Mouse (Mus musculus): ENCODE data around the gene Psme4. TPM values are rescaled to one million over a fixed set of nuclear protein-coding genes. Genes with fewer than 3 reads are reported as not detected.

The Psme4 gene
- polyA plus RNA-seq, 1 experiment, result 4.9 TPM

DNA sequence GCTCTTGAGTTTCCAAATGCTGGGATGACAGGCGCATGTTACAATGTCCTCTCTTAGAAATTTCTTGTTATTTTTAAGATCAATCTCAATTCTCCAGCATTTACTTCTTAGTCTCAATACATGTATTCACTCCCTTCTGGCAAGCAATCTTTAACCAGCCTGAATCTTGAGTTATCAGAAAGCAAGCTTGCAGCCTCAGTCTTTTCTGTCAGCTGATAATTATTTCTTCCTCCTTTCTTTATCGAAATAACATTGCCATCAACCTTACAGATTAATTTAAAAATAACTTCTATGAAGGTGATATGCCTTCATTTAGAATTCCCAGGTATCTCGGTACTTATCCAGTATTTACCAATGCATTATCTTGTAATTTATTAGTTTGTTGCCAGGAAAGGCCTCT, 709 bp upstream of the Psme4 start:
- no peaks in the 10 kb centered on the region; the same call in 1 of the 2 replicates for H3K4me1 ChIP-seq (ENCODE audit: control insufficient read depth, insufficient read depth, insufficient read length, low read length)
- TF ChIP-seq POLR2A (IDR thresholded peaks at IDR 0.05; ENCODE audit: low read depth, low read length), result no peak
- no peak for TF ChIP-seq CTCF (IDR thresholded peaks at IDR 0.05; ENCODE audit: extremely low read depth, insufficient read length, insufficient replicate concordance, low read depth, low read length)
- 61% methylated on average over 3 of the region's 3 CpGs for WGBS
- H3K36me3 ChIP-seq (ENCODE audit: control insufficient read depth, insufficient read depth, low read length), result no peaks in the 10 kb centered on the region
- no peaks in the 10 kb centered on the region for H3K27me3 ChIP-seq (ENCODE audit: control insufficient read depth, insufficient read depth, low read length)
- H3K4me3 ChIP-seq (ENCODE audit: low read depth, low read length), result no peak overlapping the region
- H3K27ac ChIP-seq (ENCODE audit: insufficient read depth, low read depth, low read length), result no peak overlapping the region

- Histone ChIP-seq H3K4me1 (ENCODE audit: control insufficient read depth, insufficient read depth, insufficient read length, low read length) (no peaks in the 10 kb centered on the region; the same call in 1 of the 2 replicates), H3K27me3 (ENCODE audit: control insufficient read depth, insufficient read depth, low read length) (no peaks in the 10 kb centered on the region), H3K4me3 (ENCODE audit: low read depth, low read length) (peak overlapping the region; percentile 84), H3K27ac (ENCODE audit: insufficient read depth, low read depth, low read length) (peak overlapping the region; percentile 25), H3K36me3 (ENCODE audit: control insufficient read depth, insufficient read depth, low read length) (no peaks in the 10 kb centered on the region)
- 0 out of 2 replicates have a peak, but pooled peaks have one; percentile 25 for TF ChIP-seq POLR2A (IDR thresholded peaks at IDR 0.05; ENCODE audit: low read depth, low read length)
- TF ChIP-seq CTCF (IDR thresholded peaks at IDR 0.05; ENCODE audit: extremely low read depth, insufficient read length, insufficient replicate concordance, low read depth, low read length), result no peak
- whole genome bisulfite sequencing, result under 1% methylated on average over 62 of the region's 64 CpGs
Observed at GRCm38 (mm10) chr11:30771904-30772581, 517 bp downstream of the Psme4 start.

- Histone ChIP-seq H3K4me3 (ENCODE audit: low read depth, low read length) (peak overlapping the region; percentile 84; the same call in 1 of the 2 replicates), H3K27me3 (ENCODE audit: control insufficient read depth, insufficient read depth, low read length) (no peaks in the 10 kb centered on the region), H3K4me1 (ENCODE audit: control insufficient read depth, insufficient read depth, insufficient read length, low read length) (no peaks in the 10 kb centered on the region; the same call in 1 of the 2 replicates), H3K36me3 (ENCODE audit: control insufficient read depth, insufficient read depth, low read length) (no peaks in the 10 kb centered on the region), H3K27ac (ENCODE audit: insufficient read depth, low read depth, low read length) (no peak overlapping the region)
- 2% methylated on average over 21 of the region's 21 CpGs for WGBS
- TF ChIP-seq POLR2A (IDR thresholded peaks at IDR 0.05; ENCODE audit: low read depth, low read length) (no peak), CTCF (IDR thresholded peaks at IDR 0.05; ENCODE audit: extremely low read depth, insufficient read length, insufficient replicate concordance, low read depth, low read length) (no peak)
Observed at GRCm38 (mm10) chr11:30772777-30773417, 1.4 kb downstream of the Psme4 start.

GRCm38 (mm10) chr11:30774638-30775037, 3.1 kb downstream of the Psme4 start:
- no peak for TF ChIP-seq POLR2A (IDR thresholded peaks at IDR 0.05; ENCODE audit: low read depth, low read length)
- no peak for TF ChIP-seq CTCF (IDR thresholded peaks at IDR 0.05; ENCODE audit: extremely low read depth, insufficient read length, insufficient replicate concordance, low read depth, low read length)
- H3K27me3 ChIP-seq (ENCODE audit: control insufficient read depth, insufficient read depth, low read length), result no peaks in the 10 kb centered on the region
- 6% methylated on average over 1 of the region's 1 CpGs for WGBS

GRCm38 (mm10) chr11:30777498-30777897, 6.0 kb downstream of the Psme4 start:
- no peaks in the 10 kb centered on the region; the same call in 1 of the 2 replicates for H3K4me1 ChIP-seq (ENCODE audit: control insufficient read depth, insufficient read depth, insufficient read length, low read length)
- no peak overlapping the region for H3K27ac ChIP-seq (ENCODE audit: insufficient read depth, low read depth, low read length)
- no peak overlapping the region for H3K4me3 ChIP-seq (ENCODE audit: low read depth, low read length)
- 63% methylated on average over 4 of the region's 4 CpGs for WGBS
- H3K27me3 ChIP-seq (ENCODE audit: control insufficient read depth, insufficient read depth, low read length), result no peaks in the 10 kb centered on the region
- no peak for TF ChIP-seq POLR2A (IDR thresholded peaks at IDR 0.05; ENCODE audit: low read depth, low read length)
- TF ChIP-seq CTCF (IDR thresholded peaks at IDR 0.05; ENCODE audit: extremely low read depth, insufficient read length, insufficient replicate concordance, low read depth, low read length), result no peak
- no peaks in the 10 kb centered on the region for H3K36me3 ChIP-seq (ENCODE audit: control insufficient read depth, insufficient read depth, low read length)

More at GRCm38 (mm10) chr11:30774638-30775037, 3.1 kb downstream of the Psme4 start:
- Histone ChIP-seq H3K4me3 (ENCODE audit: low read depth, low read length) (no peak overlapping the region), H3K4me1 (ENCODE audit: control insufficient read depth, insufficient read depth, insufficient read length, low read length) (no peaks in the 10 kb centered on the region; the same call in 1 of the 2 replicates), H3K27ac (ENCODE audit: insufficient read depth, low read depth, low read length) (no peak overlapping the region), H3K36me3 (ENCODE audit: control insufficient read depth, insufficient read depth, low read length) (no peaks in the 10 kb centered on the region)

DNA sequence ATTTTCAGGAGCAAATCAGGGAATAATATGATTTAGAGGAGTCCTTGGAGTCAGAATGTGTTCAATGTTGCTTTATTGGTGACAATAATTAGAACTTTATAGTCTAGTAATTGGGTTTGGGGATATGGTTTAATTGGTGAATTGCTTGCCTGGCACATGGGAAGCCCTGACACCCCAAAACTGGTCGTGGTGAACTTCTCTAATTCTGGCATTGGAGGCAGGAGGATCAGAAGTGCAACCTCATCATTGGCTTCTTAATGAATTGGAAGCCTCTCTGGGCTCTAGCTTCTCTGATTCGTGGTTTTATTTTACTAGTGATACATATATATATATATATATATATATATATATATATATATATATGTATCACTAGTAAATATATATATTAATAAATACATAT, 9.4 kb downstream of the Psme4 start:
- TF ChIP-seq CTCF (IDR thresholded peaks at IDR 0.05; ENCODE audit: extremely low read depth, insufficient read length, insufficient replicate concordance, low read depth, low read length) (no peak), POLR2A (IDR thresholded peaks at IDR 0.05; ENCODE audit: low read depth, low read length) (no peak)
- Histone ChIP-seq H3K4me3 (ENCODE audit: low read depth, low read length) (no peak overlapping the region), H3K36me3 (ENCODE audit: control insufficient read depth, insufficient read depth, low read length) (no peaks in the 10 kb centered on the region), H3K27me3 (ENCODE audit: control insufficient read depth, insufficient read depth, low read length) (no peaks in the 10 kb centered on the region), H3K27ac (ENCODE audit: insufficient read depth, low read depth, low read length) (no peak overlapping the region), H3K4me1 (ENCODE audit: control insufficient read depth, insufficient read depth, insufficient read length, low read length) (no peaks in the 10 kb centered on the region)
- WGBS, result 62% methylated on average over 2 of the region's 2 CpGs

GRCm38 (mm10) chr11:30781612-30782011, 10.1 kb downstream of the Psme4 start:
- no peak overlapping the region for H3K27ac ChIP-seq (ENCODE audit: insufficient read depth, low read depth, low read length)
- no peaks in the 10 kb centered on the region for H3K36me3 ChIP-seq (ENCODE audit: control insufficient read depth, insufficient read depth, low read length)
- TF ChIP-seq POLR2A (IDR thresholded peaks at IDR 0.05; ENCODE audit: low read depth, low read length), result no peak
- TF ChIP-seq CTCF (IDR thresholded peaks at IDR 0.05; ENCODE audit: extremely low read depth, insufficient read length, insufficient replicate concordance, low read depth, low read length), result no peak
- no peak overlapping the region for H3K4me3 ChIP-seq (ENCODE audit: low read depth, low read length)
- H3K4me1 ChIP-seq (ENCODE audit: control insufficient read depth, insufficient read depth, insufficient read length, low read length), result no peaks in the 10 kb centered on the region
- no peaks in the 10 kb centered on the region for H3K27me3 ChIP-seq (ENCODE audit: control insufficient read depth, insufficient read depth, low read length)
- 94% methylated on average over 1 of the region's 1 CpGs for WGBS

Measured in small intestine, adult 2 months (tissue).